Mouse (Mus musculus) small intestine, adult 2 months (tissue): Measurements from ENCODE around the gene C2cd4c. TPM values are rescaled to one million over a fixed set of nuclear protein-coding genes. Genes with fewer than 3 reads are reported as not detected.
A peak's percentile ranks its signal among the peaks of the same experiment; 100 is the strongest.

ENCODE experiments used
- H3K27ac ChIP-seq: fragments of 200-500 bp; 2 replicates; pipeline ENCODE4 v1.5.1; 2012; ENCODE audit warnings: low read depth, low read length, control low read depth, inconsistent platforms; ENCODE audit not compliant: insufficient read depth
- H3K27me3 ChIP-seq: fragments of 200-500 bp; 2 replicates; pipeline ENCODE4 v1.6.1; 2012; ENCODE audit warnings: mild to moderate bottlenecking, moderate library complexity, low read length, inconsistent platforms; ENCODE audit not compliant: control insufficient read depth, insufficient read depth
- H3K36me3 ChIP-seq: fragments of 200-500 bp; 2 replicates; pipeline ENCODE4 v1.6.1; 2012; ENCODE audit warnings: mild to moderate bottlenecking, low read length, control low read depth, inconsistent platforms; ENCODE audit not compliant: control insufficient read depth, insufficient read depth
- H3K4me1 ChIP-seq: fragments of 200-500 bp; 2 replicates; pipeline ENCODE4 v1.6.1; 2012; ENCODE audit warnings: low read length, inconsistent platforms, mixed read lengths; ENCODE audit not compliant: control insufficient read depth, insufficient read depth, insufficient read length
- H3K4me3 ChIP-seq: fragments of 200-500 bp; 2 replicates; pipeline ENCODE4 v1.5.1; 2012; ENCODE audit warnings: low read depth, mild to moderate bottlenecking, control low read depth, inconsistent platforms, low read length, moderate library complexity
- CTCF ChIP-seq: fragments of 200-500 bp; IDR thresholded peaks from 2 replicates; pipeline ENCODE4 v1.5.1; 2012; ENCODE audit warnings: low read depth, mild to moderate bottlenecking, control low read depth, inconsistent platforms, low read length, moderate library complexity, mixed read lengths; ENCODE audit not compliant: insufficient replicate concordance, insufficient read length; ENCODE audit errors: extremely low read depth
- POLR2A ChIP-seq: fragments of 200-500 bp; IDR thresholded peaks from 2 replicates; pipeline ENCODE4 v1.6.1; 2012; ENCODE audit warnings: low read depth, mild to moderate bottlenecking, control low read depth, inconsistent platforms, low read length, moderate library complexity
- WGBS: fragments of 180-500 bp; shearing (Covaris S2); methylation state at CpG from one replicate; pipeline ENCODE4 v1.1.7; 2018; 5-methylcytosine and 5-hydroxymethylcytosine counted together
- polyA plus RNA-seq: library from polyadenylated mRNA; depleted of rRNA; stranded (reverse); fragments of >200 nt; gene quantifications from 2 replicates; pipeline ENCODE4 v1.2.3, GENCODE M21; 2012

Gene C2cd4c
- polyA plus RNA-seq, 1 experiment, result 1.0 TPM

GRCm38 (mm10) chr10:79645711-79646110 lies 31.9 kb upstream of the C2cd4c start, which contains the start of gene Odf3l2:
Gene Odf3l2 (minus strand): TSS chr10:79645738.
- no peaks in the 10 kb centered on the region for H3K27me3 ChIP-seq
- no peak for TF ChIP-seq CTCF
- no peak for TF ChIP-seq POLR2A
- no peaks in the 10 kb centered on the region for H3K36me3 ChIP-seq
- H3K4me1 ChIP-seq, result no peaks in the 10 kb centered on the region
- H3K27ac ChIP-seq, result no peak within 1 kb of the TSS
- WGBS, result 70% methylated on average over 8 of the region's 8 CpGs
- no peak within 1 kb of the TSS for H3K4me3 ChIP-seq

GRCm38 (mm10) chr10:79638486-79639204 lies 24.8 kb upstream of the C2cd4c start:
- H3K4me3 ChIP-seq, result peak overlapping the region; percentile 17; the same call in 1 of the 2 replicates

GRCm38 (mm10) chr10:79637128-79638110 lies 23.6 kb upstream of the C2cd4c start, which contains the start of gene Shc2:
Gene Shc2 (minus strand): TSS chr10:79637918.
- peak within 1 kb of the TSS; percentile 55 for H3K4me3 ChIP-seq
- WGBS, result 2% methylated on average over 116 of the region's 116 CpGs
- no peaks in the 10 kb centered on the region for H3K4me1 ChIP-seq
- TF ChIP-seq POLR2A (no peak), CTCF (no peak)
- H3K36me3 ChIP-seq, result no peaks in the 10 kb centered on the region
- H3K27me3 ChIP-seq, result peaks cover 30% of the 10 kb centered on the region
- no peak within 1 kb of the TSS for H3K27ac ChIP-seq

More at GRCm38 (mm10) chr10:79638486-79639204, 24.8 kb upstream of the C2cd4c start:
- 8% methylated on average over 23 of the region's 23 CpGs for WGBS
- Histone ChIP-seq H3K27me3 (peaks cover 30% of the 10 kb centered on the region), H3K27ac (no peak overlapping the region), H3K4me1 (no peaks in the 10 kb centered on the region), H3K36me3 (no peaks in the 10 kb centered on the region)
- no peak; the same call in 1 of the 2 replicates for TF ChIP-seq POLR2A
- no peak for TF ChIP-seq CTCF

GRCm38 (mm10) chr10:79636287-79636686 lies 22.5 kb upstream of the C2cd4c start:
- H3K27ac ChIP-seq, result no peak overlapping the region
- no peaks in the 10 kb centered on the region for H3K36me3 ChIP-seq
- TF ChIP-seq CTCF (no peak), POLR2A (no peak)
- H3K4me3 ChIP-seq, result no peak overlapping the region
- 79% methylated on average over 8 of the region's 8 CpGs for WGBS
- H3K27me3 ChIP-seq, result peaks cover 30% of the 10 kb centered on the region
- no peaks in the 10 kb centered on the region for H3K4me1 ChIP-seq

GRCm38 (mm10) chr10:79633006-79633777 lies 19.4 kb upstream of the C2cd4c start:
- Histone ChIP-seq H3K27me3 (peaks cover 14% of the 10 kb centered on the region), H3K27ac (no peak overlapping the region), H3K36me3 (no peaks in the 10 kb centered on the region), H3K4me1 (no peaks in the 10 kb centered on the region), H3K4me3 (no peak overlapping the region)
- TF ChIP-seq CTCF (no peak), POLR2A (no peak)
- 75% methylated on average over 17 of the region's 17 CpGs for WGBS

GRCm38 (mm10) chr10:79631432-79631831 lies 17.6 kb upstream of the C2cd4c start:
- no peaks in the 10 kb centered on the region for H3K27me3 ChIP-seq
- 71% methylated on average over 4 of the region's 4 CpGs for WGBS
- H3K4me3 ChIP-seq, result no peak overlapping the region
- no peak overlapping the region for H3K27ac ChIP-seq
- H3K36me3 ChIP-seq, result no peaks in the 10 kb centered on the region
- TF ChIP-seq POLR2A (no peak), CTCF (no peak)
- no peaks in the 10 kb centered on the region for H3K4me1 ChIP-seq
